14 mouse cellular contexts compared by ENCODE assay signal in genomic region chr13:102307983-102308382, GRCm38 (mm10).
"Had no signal": no experiment of that assay in that cellular context is flagged by ENCODE, and none has a peak within 500 bp of the region (broad histone marks: within the 10 kb centered on the region; RNA-seq: fewer than 3 reads in every experiment).

No protein-coding gene starts in this region.

- H3K36me3 ChIP-seq: kidney, embryonic 15.5 days; limb, embryonic 10.5 days; liver, embryonic 15.5 days; midbrain, embryonic 13.5 days; neural tube, embryonic 15.5 days had no signal

- H3K9ac ChIP-seq: kidney, embryonic 15.5 days; liver, embryonic 15.5 days; midbrain, embryonic 13.5 days; neural tube, embryonic 15.5 days had no signal

- H3K27ac ChIP-seq: kidney, embryonic 15.5 days; left cerebral cortex, adult 2 months; limb, embryonic 10.5 days; liver, embryonic 15.5 days; midbrain, embryonic 13.5 days; neural tube, embryonic 15.5 days had no signal

- H3K4me3 ChIP-seq: kidney, embryonic 15.5 days; left cerebral cortex, adult 2 months; limb, embryonic 10.5 days; liver, embryonic 15.5 days; midbrain, embryonic 13.5 days; neural tube, embryonic 15.5 days had no signal

- H3K4me2 ChIP-seq: kidney, embryonic 15.5 days; liver, embryonic 11.5 days; liver, embryonic 15.5 days; midbrain, embryonic 13.5 days; neural tube, embryonic 15.5 days had no signal

- H3K27me3 ChIP-seq: kidney, embryonic 15.5 days; liver, embryonic 15.5 days; midbrain, embryonic 13.5 days; neural tube, embryonic 15.5 days had no signal

- DNase-seq: kidney, postnatal 14 days; lung, adult 2 months; lung, postnatal 36 days; right cerebral cortex, postnatal 4 days; spleen, adult 18-20 months; thymus, postnatal 36 days had no signal

- H3K4me1 ChIP-seq: kidney, embryonic 15.5 days; limb, embryonic 10.5 days; liver, embryonic 15.5 days; midbrain, embryonic 13.5 days; neural tube, embryonic 15.5 days had no signal

- ATAC-seq: lung, postnatal 0 days; midbrain, embryonic 13.5 days had no signal

- H3K9me3 ChIP-seq: kidney, embryonic 15.5 days; limb, embryonic 10.5 days; liver, embryonic 15.5 days; midbrain, embryonic 13.5 days; neural tube, embryonic 15.5 days had no signal
